Mouse (Mus musculus) forebrain, embryonic 16.5 days (tissue): ENCODE measurements at regions not wholly inside any gene's neighbourhood (a gene's known extent, or its start where the extent isn't known, plus 50 kb on each side); places are given as distances from the start of the nearest gene placed in this dataset.

Experiments
- ATAC-seq: fragments of 200-750 bp; cut with Nextera tagmentation; 2 replicates; pipeline ENCODE4 v1.8.0; 2017; ENCODE audit warnings: mild to moderate bottlenecking, moderate library complexity
- H3K27ac ChIP-seq: fragments of 300-500 bp; sonication (generic); 2 replicates; pipeline ENCODE4 v1.5.1; 2014; ENCODE audit warnings: low read length, control low read depth
- H3K27me3 ChIP-seq: fragments of 300-500 bp; sonication (generic); replicated peaks from 2 replicates; pipeline ENCODE4 v1.6.1; 2014; ENCODE audit warnings: low read length; ENCODE audit not compliant: control insufficient read depth, insufficient read depth
- H3K36me3 ChIP-seq: fragments of 300-500 bp; sonication (generic); 2 replicates; pipeline ENCODE4 v1.6.1; 2014; ENCODE audit not compliant: control insufficient read depth, insufficient read depth
- H3K4me1 ChIP-seq: fragments of 300-500 bp; sonication (generic); replicated peaks from 2 replicates; pipeline ENCODE4 v1.6.1; 2014; ENCODE audit warnings: low read length; ENCODE audit not compliant: control insufficient read depth, insufficient read depth
- H3K4me2 ChIP-seq: fragments of 300-500 bp; sonication (generic); 2 replicates; pipeline ENCODE4 v1.6.1; 2014; ENCODE audit warnings: mild to moderate bottlenecking, low read length, control low read depth
- H3K4me3 ChIP-seq: fragments of 300-500 bp; sonication (generic); replicated peaks from 2 replicates; pipeline ENCODE4 v1.5.1; 2014; ENCODE audit warnings: mild to moderate bottlenecking, low read length, control low read depth
- H3K9ac ChIP-seq: fragments of 300-500 bp; sonication (generic); replicated peaks from 2 replicates; pipeline ENCODE4 v1.6.1; 2014; ENCODE audit warnings: low read depth, low read length, control low read depth
- H3K9me3 ChIP-seq: fragments of 300-500 bp; sonication (generic); 2 replicates; pipeline ENCODE4 v1.6.1; 2016; ENCODE audit warnings: low read length; ENCODE audit not compliant: control insufficient read depth
- WGBS: fragments of 180-500 bp; shearing (Covaris S2); extraction: QIAGEN DNeasy Blood & Tissue Kit; methylation state at CpG from one replicate; pipeline ENCODE4 v1.1.7; 2014; 5-methylcytosine and 5-hydroxymethylcytosine counted together

DNA sequence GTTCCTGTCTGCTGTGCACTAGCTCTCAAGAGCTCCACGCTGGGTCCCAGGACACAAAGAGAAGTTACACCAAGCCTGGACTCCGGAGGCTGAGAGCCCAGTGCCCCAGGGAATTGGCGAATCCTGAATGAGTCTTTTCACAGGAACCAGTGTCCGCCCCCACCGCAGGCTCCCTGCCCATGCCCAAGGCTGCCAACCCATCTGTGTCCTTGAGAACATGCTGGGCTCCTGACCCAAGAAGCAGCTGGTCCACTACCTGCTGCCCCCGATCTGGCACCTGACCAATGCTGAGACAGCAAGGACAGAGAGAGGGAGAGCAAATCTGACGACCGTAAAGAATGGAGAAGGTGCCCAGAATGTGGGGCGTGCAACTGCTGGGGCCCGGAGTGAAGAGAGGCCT is 85.2 kb upstream of the Cplx2 start:
- Histone ChIP-seq H3K9me3 (no peaks in the 10 kb centered on the region), H3K4me2 (no peak overlapping the region), H3K9ac (no peak overlapping the region), H3K27ac (no peak overlapping the region), H3K4me1 (peaks cover 24% of the 10 kb centered on the region), H3K27me3 (no peaks in the 10 kb centered on the region), H3K36me3 (no peaks in the 10 kb centered on the region), H3K4me3 (no peak overlapping the region)
- peak; percentile 51; the same call in 1 of the 2 replicates for ATAC-seq
- 55% methylated on average over 10 of the region's 10 CpGs for WGBS

DNA sequence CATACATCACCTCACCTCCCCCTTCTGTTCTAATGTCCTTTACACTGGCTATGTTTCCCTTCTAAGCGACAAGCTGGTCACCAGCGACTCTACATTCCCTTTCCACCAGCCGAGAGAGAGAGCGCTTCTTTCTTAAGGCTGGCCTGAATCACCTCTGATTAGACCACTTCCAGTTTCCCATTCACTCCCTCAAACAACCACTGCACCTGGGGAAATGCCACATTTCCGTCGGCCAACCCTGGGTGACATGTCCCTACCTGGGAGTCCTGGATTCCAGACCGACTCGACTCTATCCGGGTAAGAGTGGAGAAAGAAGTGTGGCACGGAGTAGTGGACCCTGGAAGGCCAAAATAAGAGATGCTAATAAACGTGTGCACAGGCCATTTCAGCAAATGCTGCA is 84.5 kb upstream of the Cplx2 start:
- 91% methylated on average over 11 of the region's 11 CpGs for WGBS
- H3K9ac ChIP-seq = no peak overlapping the region
- no peak for ATAC-seq
- H3K4me2 ChIP-seq = no peak overlapping the region
- peaks cover 18% of the 10 kb centered on the region for H3K4me1 ChIP-seq
- H3K27ac ChIP-seq = no peak overlapping the region
- no peaks in the 10 kb centered on the region for H3K9me3 ChIP-seq
- H3K4me3 ChIP-seq = no peak overlapping the region
- H3K36me3 ChIP-seq = no peaks in the 10 kb centered on the region
- no peaks in the 10 kb centered on the region for H3K27me3 ChIP-seq

DNA sequence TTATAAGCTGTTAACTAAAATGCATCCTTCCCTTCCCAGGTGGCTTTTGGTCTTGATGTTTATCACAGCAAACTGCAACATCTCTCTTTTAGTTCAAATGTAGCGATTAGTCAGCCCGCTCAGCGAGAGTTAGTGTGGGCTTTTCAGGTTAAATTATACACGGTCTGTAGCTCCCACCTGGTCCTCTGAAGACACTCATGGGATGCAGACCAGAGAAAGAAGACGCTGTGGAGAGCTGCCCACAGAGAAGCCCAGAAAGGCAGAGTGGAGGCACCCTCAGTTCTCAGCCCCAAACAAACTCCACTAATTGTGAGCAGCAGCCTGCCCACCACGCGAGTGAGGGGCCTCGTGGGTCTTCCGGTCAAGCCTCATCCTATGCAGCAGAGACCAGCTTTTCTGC is 81.1 kb upstream of the Cplx2 start:
- no peak overlapping the region for H3K4me3 ChIP-seq
- H3K27ac ChIP-seq = no peak overlapping the region
- WGBS = 82% methylated on average over 9 of the region's 9 CpGs
- no peaks in the 10 kb centered on the region for H3K9me3 ChIP-seq
- no peaks in the 10 kb centered on the region for H3K36me3 ChIP-seq
- H3K4me1 ChIP-seq = peaks cover 3% of the 10 kb centered on the region; the same call in 1 of the 2 replicates
- H3K27me3 ChIP-seq = no peaks in the 10 kb centered on the region
- no peak for ATAC-seq
- H3K9ac ChIP-seq = no peak overlapping the region
- no peak overlapping the region for H3K4me2 ChIP-seq

DNA sequence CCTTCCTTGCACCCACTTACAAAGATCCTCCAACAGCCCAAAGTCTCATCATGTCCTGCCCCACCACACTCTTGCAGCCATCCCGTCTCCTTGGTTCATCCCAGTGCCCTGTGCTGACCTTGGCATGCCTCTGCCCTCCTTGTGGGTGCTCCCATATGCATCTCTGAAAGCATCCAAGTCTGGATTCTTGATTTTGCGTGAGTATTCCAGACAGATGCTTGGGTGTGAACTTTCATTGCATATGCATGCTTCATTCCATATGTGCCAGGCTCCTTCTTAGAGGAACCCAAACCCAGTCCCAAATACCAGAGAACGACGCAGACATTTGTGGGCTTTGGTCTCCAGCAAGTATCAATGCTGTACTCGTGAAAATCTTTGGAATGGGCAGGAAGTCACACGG is 78.8 kb upstream of the Cplx2 start:
- H3K27ac ChIP-seq = no peak overlapping the region
- H3K36me3 ChIP-seq = no peaks in the 10 kb centered on the region
- H3K27me3 ChIP-seq = no peaks in the 10 kb centered on the region
- H3K4me1 ChIP-seq = peaks cover 3% of the 10 kb centered on the region; the same call in 1 of the 2 replicates
- ATAC-seq = 0 out of 2 replicates have a peak, but pooled peaks have one; percentile 23
- H3K9ac ChIP-seq = no peak overlapping the region
- H3K4me2 ChIP-seq = no peak overlapping the region
- 61% methylated on average over 6 of the region's 6 CpGs for WGBS
- H3K9me3 ChIP-seq = no peaks in the 10 kb centered on the region
- no peak overlapping the region for H3K4me3 ChIP-seq

DNA sequence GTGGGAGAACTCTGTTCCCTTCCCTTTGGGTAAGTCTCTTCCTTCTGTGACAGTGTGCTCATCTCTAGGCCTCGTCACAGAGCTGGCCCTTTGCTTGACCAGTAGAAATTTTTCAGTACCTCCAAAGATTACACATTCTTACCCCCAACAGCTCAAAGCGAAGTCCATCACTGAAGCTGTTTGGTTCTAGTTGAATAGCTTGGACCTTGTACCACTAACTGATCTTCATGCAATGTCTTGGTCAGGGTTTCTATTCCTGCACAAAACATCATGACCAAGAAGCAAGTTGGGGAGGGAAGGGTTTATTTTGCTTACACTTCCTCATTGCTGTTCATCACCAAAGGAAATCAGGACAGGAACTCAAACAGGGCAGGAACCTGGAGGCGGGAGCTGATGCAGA is 78.1 kb upstream of the Cplx2 start:
- WGBS = 95% methylated on average over 3 of the region's 3 CpGs
- Histone ChIP-seq H3K9ac (no peak overlapping the region), H3K4me2 (no peak overlapping the region), H3K27me3 (no peaks in the 10 kb centered on the region), H3K36me3 (no peaks in the 10 kb centered on the region), H3K4me1 (peaks cover 3% of the 10 kb centered on the region; the same call in 1 of the 2 replicates), H3K9me3 (no peaks in the 10 kb centered on the region), H3K27ac (no peak overlapping the region), H3K4me3 (no peak overlapping the region)
- ATAC-seq = no peak

DNA sequence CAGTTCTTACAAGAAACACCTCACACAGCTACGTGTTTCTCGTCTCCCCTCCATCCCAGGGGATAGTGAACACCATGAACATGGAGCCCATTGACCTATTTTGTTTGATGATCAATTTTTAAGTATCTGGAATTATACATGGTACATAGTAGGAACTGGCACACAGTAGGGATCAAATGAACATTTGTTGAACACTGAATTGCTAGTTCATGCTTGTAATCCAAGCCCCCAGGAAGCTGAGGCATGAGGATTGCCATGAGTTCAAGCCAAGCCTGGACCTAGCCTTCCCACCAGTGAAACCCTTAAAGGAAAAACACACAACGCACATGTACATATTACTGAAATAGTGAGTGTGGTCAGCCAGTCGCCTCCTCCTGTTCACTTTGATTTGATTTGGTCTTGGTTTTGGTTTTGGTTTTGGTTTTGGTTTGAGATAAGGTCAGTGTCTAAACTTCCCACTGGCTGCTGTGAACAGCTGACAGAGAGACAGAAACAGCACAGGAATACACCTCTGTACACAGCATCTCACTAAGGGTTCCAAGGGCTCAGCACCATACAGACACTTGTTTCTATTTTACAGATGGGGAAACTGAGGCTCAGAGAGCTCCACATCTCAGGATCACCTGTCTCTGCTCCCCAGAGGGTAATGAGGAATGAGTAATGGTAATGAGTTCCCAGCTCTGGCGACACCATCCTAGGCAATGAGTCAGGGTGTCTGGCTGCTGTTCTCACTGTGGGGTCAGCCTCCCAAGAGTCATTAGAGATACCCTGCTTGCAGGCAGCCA is 75.5 kb upstream of the Cplx2 start:
- WGBS = 73% methylated on average over 5 of the region's 5 CpGs
- no peaks in the 10 kb centered on the region for H3K9me3 ChIP-seq
- H3K4me2 ChIP-seq = no peak overlapping the region
- no peak overlapping the region for H3K27ac ChIP-seq
- H3K36me3 ChIP-seq = no peaks in the 10 kb centered on the region
- no peaks in the 10 kb centered on the region for H3K27me3 ChIP-seq
- ATAC-seq = no peak
- no peak overlapping the region for H3K4me3 ChIP-seq
- no peak overlapping the region for H3K9ac ChIP-seq
- H3K4me1 ChIP-seq = peaks cover 3% of the 10 kb centered on the region; the same call in 1 of the 2 replicates

DNA sequence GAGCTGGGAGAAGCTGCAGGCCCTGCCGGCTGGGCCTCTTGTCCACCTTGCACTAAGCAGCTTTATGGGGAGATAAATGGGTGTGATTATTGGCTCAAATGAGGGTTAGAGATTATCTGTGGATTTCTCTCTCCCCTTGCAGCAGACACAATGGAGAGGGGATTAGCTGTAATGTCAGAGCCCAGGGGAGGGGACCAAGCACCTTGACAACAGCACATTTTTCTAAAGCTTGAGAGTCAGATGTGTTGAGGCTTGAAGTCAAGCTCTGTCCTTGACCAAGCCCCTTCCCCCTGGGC is 74.9 kb upstream of the Cplx2 start:
- WGBS = 5% methylated on average over 1 of the region's 1 CpGs
- H3K4me2 ChIP-seq = no peak overlapping the region

DNA sequence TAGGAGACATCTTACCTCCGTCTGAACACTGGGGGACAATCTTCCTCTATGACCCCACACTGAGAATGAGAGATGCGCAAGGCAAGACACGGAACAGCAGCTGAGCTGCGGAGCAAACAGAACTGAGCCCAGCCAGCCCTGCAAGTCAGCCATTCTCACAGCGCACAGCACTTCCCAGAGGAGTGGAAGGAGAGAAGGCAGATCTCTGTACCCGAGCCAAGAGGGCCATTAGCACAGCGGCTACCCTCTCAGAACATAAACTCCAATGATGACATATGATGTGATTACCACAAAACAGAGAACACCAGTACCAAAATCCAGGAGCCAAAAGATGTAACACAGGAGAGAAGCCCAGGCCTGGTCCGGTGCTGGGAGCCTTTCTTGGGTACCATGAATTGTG is 72.3 kb upstream of the Cplx2 start:
- peak overlapping the region; percentile 11; the same call in 1 of the 2 replicates for H3K27ac ChIP-seq

More for the DNA sequence above, 74.9 kb upstream of the Cplx2 start:
- H3K27me3 ChIP-seq = no peaks in the 10 kb centered on the region
- peaks cover 4% of the 10 kb centered on the region for H3K4me1 ChIP-seq
- H3K9me3 ChIP-seq = no peaks in the 10 kb centered on the region
- no peak overlapping the region for H3K9ac ChIP-seq
- H3K27ac ChIP-seq = no peak overlapping the region
- no peak overlapping the region for H3K4me3 ChIP-seq
- no peak for ATAC-seq
- H3K36me3 ChIP-seq = no peaks in the 10 kb centered on the region

DNA sequence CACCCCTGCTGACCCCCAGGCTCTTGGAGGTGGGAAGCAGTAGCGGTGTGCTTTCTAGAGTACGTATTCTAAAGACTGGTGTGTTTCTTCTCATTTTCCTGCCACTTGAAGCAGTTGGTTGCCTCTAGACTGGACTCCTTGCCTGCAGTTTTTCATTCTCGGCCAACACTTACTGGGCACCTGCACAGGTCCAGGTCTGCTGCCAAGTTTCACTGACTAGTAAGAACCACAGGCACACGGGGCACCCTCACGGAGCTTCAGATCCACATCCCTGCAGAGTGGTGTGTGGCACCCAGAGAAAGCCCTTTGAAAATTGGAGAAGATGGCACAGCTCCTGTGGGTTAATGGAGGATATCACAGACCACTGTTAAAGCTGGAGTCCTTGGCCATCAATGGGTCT is 71.9 kb upstream of the Cplx2 start:
- Histone ChIP-seq H3K9me3 (no peaks in the 10 kb centered on the region), H3K27ac (no peak overlapping the region), H3K36me3 (no peaks in the 10 kb centered on the region), H3K27me3 (no peaks in the 10 kb centered on the region), H3K4me1 (peaks cover 18% of the 10 kb centered on the region), H3K4me2 (no peak overlapping the region), H3K9ac (no peak overlapping the region), H3K4me3 (no peak overlapping the region)
- 78% methylated on average over 5 of the region's 5 CpGs for WGBS
- ATAC-seq = no peak

More for the DNA sequence above, 72.3 kb upstream of the Cplx2 start:
- H3K27me3 ChIP-seq = no peaks in the 10 kb centered on the region
- H3K9ac ChIP-seq = no peak overlapping the region
- 64% methylated on average over 8 of the region's 8 CpGs for WGBS
- no peak overlapping the region for H3K4me2 ChIP-seq
- no peak overlapping the region for H3K4me3 ChIP-seq
- ATAC-seq = no peak
- no peaks in the 10 kb centered on the region for H3K36me3 ChIP-seq
- H3K9me3 ChIP-seq = no peaks in the 10 kb centered on the region
- peaks cover 14% of the 10 kb centered on the region for H3K4me1 ChIP-seq

DNA sequence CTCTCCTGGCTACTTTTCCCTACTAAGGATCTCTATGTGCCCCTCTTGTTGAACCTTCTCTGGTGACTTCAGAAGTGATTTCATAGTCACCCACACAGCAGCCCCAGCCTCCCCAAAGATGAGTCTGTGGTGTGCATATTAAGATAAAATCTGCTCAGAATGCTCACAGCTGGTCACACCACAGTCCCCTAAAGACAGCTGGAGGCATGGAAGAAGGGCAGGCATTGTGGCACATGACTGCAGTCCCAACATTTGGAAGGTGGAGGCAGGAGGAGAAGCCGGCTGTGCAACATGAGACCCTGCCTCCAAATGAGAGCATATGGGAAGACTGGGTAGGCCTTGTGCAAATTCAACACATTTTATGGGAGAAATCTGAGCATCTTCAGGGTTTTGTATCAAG is 70.0 kb upstream of the Cplx2 start:
- Histone ChIP-seq H3K4me2 (no peak overlapping the region), H3K9ac (no peak overlapping the region), H3K27ac (no peak overlapping the region), H3K4me1 (peaks cover 21% of the 10 kb centered on the region), H3K36me3 (no peaks in the 10 kb centered on the region), H3K27me3 (no peaks in the 10 kb centered on the region), H3K4me3 (no peak overlapping the region), H3K9me3 (no peaks in the 10 kb centered on the region)
- ATAC-seq = no peak
- WGBS = 65% methylated on average over 1 of the region's 1 CpGs
